Mouse (Mus musculus): Measurements from ENCODE around the gene Tmem126a. TPM values are rescaled to one million over a fixed set of nuclear protein-coding genes. Genes with fewer than 3 reads are reported as not detected.

Gene Tmem126a
- polyA plus RNA-seq, 1 experiment from 2014 or later: 87.6 TPM

- Histone ChIP-seq H3K4me3 (replicated peaks) (peak overlapping the region; percentile 91), H3K4me1 (no peaks in the 10 kb centered on the region), H3K27me3 (no peaks in the 10 kb centered on the region), H3K4me2 (replicated peaks) (peak overlapping the region; percentile 67), H3K9ac (peak overlapping the region; percentile 98), H3K9me3 (replicated peaks) (no peaks in the 10 kb centered on the region), H3K36me3 (peaks cover 6% of the 10 kb centered on the region), H3K27ac (replicated peaks) (peak overlapping the region; percentile 97; the same call in 1 of the 2 replicates)
- 1% methylated on average over 6 of the region's 6 CpGs for WGBS
- no peak for ATAC-seq (ENCODE audit: insufficient number of reproducible peaks, low FRiP score, low TSS enrichment, low read depth)
Observed at GRCm38 (mm10) chr7:90444206-90444605, 12.8 kb downstream of the Tmem126a start.

- H3K9ac ChIP-seq: peak overlapping the region; percentile 98
- H3K27ac ChIP-seq (replicated peaks): peak overlapping the region; percentile 97
- H3K36me3 ChIP-seq: peaks cover 3% of the 10 kb centered on the region; the same call in 1 of the 2 replicates
- H3K4me2 ChIP-seq (replicated peaks): peak overlapping the region; percentile 67
- peak; percentile 75; the same call in 1 of the 2 replicates for ATAC-seq (ENCODE audit: insufficient number of reproducible peaks, low FRiP score, low TSS enrichment, low read depth)
- no peaks in the 10 kb centered on the region for H3K27me3 ChIP-seq
- WGBS: under 1% methylated on average over 97 of the region's 123 CpGs
- H3K4me1 ChIP-seq: no peaks in the 10 kb centered on the region
- H3K4me3 ChIP-seq (replicated peaks): peak overlapping the region; percentile 91
- H3K9me3 ChIP-seq (replicated peaks): no peaks in the 10 kb centered on the region
Observed at GRCm38 (mm10) chr7:90443101-90444091, 13.6 kb downstream of the Tmem126a start.

GRCm38 (mm10) chr7:90442518-90443080 is 14.4 kb downstream of the Tmem126a start, which contains the start of gene Crebzf:
Crebzf (plus strand) TSS chr7:90442729.
- under 1% methylated on average over 54 of the region's 54 CpGs for WGBS
- Histone ChIP-seq H3K4me2 (replicated peaks) (peak within 1 kb of the TSS; percentile 67), H3K4me1 (no peaks in the 10 kb centered on the region), H3K9me3 (replicated peaks) (no peaks in the 10 kb centered on the region), H3K27me3 (no peaks in the 10 kb centered on the region), H3K9ac (peak within 1 kb of the TSS; percentile 98), H3K36me3 (peaks cover 2% of the 10 kb centered on the region; the same call in 1 of the 2 replicates), H3K27ac (replicated peaks) (peak within 1 kb of the TSS; percentile 97), H3K4me3 (replicated peaks) (peak within 1 kb of the TSS; percentile 91)
- peak; percentile 96 for ATAC-seq (ENCODE audit: insufficient number of reproducible peaks, low FRiP score, low TSS enrichment, low read depth)

- peak overlapping the region; percentile 91 for H3K4me3 ChIP-seq (replicated peaks)
- no peaks in the 10 kb centered on the region for H3K36me3 ChIP-seq
- peak overlapping the region; percentile 33; the same call in 1 of the 2 replicates for H3K9ac ChIP-seq
- WGBS: 7% methylated on average over 4 of the region's 4 CpGs
- no peak for ATAC-seq (ENCODE audit: insufficient number of reproducible peaks, low FRiP score, low TSS enrichment, low read depth)
- H3K9me3 ChIP-seq (replicated peaks): no peaks in the 10 kb centered on the region
- peak overlapping the region; percentile 97 for H3K27ac ChIP-seq (replicated peaks)
- H3K27me3 ChIP-seq: no peaks in the 10 kb centered on the region
- peak overlapping the region; percentile 56 for H3K4me2 ChIP-seq (replicated peaks)
- no peaks in the 10 kb centered on the region for H3K4me1 ChIP-seq
Observed at GRCm38 (mm10) chr7:90442070-90442469, 15.0 kb downstream of the Tmem126a start.

GRCm38 (mm10) chr7:90440044-90440443 is 17.0 kb downstream of the Tmem126a start:
- no peaks in the 10 kb centered on the region for H3K36me3 ChIP-seq
- no peak for ATAC-seq (ENCODE audit: insufficient number of reproducible peaks, low FRiP score, low TSS enrichment, low read depth)
- WGBS: 84% methylated on average over 4 of the region's 4 CpGs

GRCm38 (mm10) chr7:90432221-90432620 is 24.8 kb downstream of the Tmem126a start:
- no peaks in the 10 kb centered on the region for H3K9me3 ChIP-seq (replicated peaks)
- H3K4me3 ChIP-seq (replicated peaks): no peak overlapping the region
- no peak for ATAC-seq (ENCODE audit: insufficient number of reproducible peaks, low FRiP score, low TSS enrichment, low read depth)
- no peak overlapping the region for H3K4me2 ChIP-seq (replicated peaks)
- no peak overlapping the region for H3K9ac ChIP-seq
- no peaks in the 10 kb centered on the region for H3K36me3 ChIP-seq
- H3K27me3 ChIP-seq: no peaks in the 10 kb centered on the region
- 0 out of 2 replicates have a peak, but pooled peaks cover under 1% of the 10 kb centered on the region for H3K4me1 ChIP-seq
- no peak overlapping the region for H3K27ac ChIP-seq (replicated peaks)

More at GRCm38 (mm10) chr7:90440044-90440443, 17.0 kb downstream of the Tmem126a start:
- no peak overlapping the region for H3K9ac ChIP-seq
- no peaks in the 10 kb centered on the region for H3K9me3 ChIP-seq (replicated peaks)
- no peaks in the 10 kb centered on the region for H3K27me3 ChIP-seq
- no peak overlapping the region for H3K4me3 ChIP-seq (replicated peaks)
- H3K4me1 ChIP-seq: no peaks in the 10 kb centered on the region
- H3K27ac ChIP-seq (replicated peaks): no peak overlapping the region
- H3K4me2 ChIP-seq (replicated peaks): no peak overlapping the region

GRCm38 (mm10) chr7:90427006-90427405 is 30.0 kb downstream of the Tmem126a start:
- Histone ChIP-seq H3K9ac (0 out of 2 replicates have a peak overlapping the region, but pooled peaks have one; percentile 42), H3K27ac (replicated peaks) (no peak overlapping the region), H3K9me3 (replicated peaks) (no peaks in the 10 kb centered on the region), H3K36me3 (no peaks in the 10 kb centered on the region), H3K27me3 (no peaks in the 10 kb centered on the region), H3K4me3 (replicated peaks) (peak overlapping the region; percentile 41), H3K4me1 (peaks cover 8% of the 10 kb centered on the region; the same call in 1 of the 2 replicates), H3K4me2 (replicated peaks) (peak overlapping the region; percentile 69)
- no peak for ATAC-seq (ENCODE audit: insufficient number of reproducible peaks, low FRiP score, low TSS enrichment, low read depth)
- 74% methylated on average over 9 of the region's 9 CpGs for WGBS

- peak; percentile 100 for ATAC-seq (ENCODE audit: insufficient number of reproducible peaks, low FRiP score, low TSS enrichment, low read depth)
Observed at GRCm38 (mm10) chr7:90426020-90427001, 30.7 kb downstream of the Tmem126a start, which contains the start of gene Ccdc89. Ccdc89 (plus strand) TSS chr7:90426577.

GRCm38 (mm10) chr7:90409934-90410333 is 47.1 kb downstream of the Tmem126a start:
- H3K9me3 ChIP-seq (replicated peaks): no peaks in the 10 kb centered on the region
- no peak overlapping the region for H3K27ac ChIP-seq (replicated peaks)
- H3K9ac ChIP-seq: no peak overlapping the region
- no peaks in the 10 kb centered on the region for H3K4me1 ChIP-seq
- H3K4me3 ChIP-seq (replicated peaks): no peak overlapping the region
- no peak overlapping the region for H3K4me2 ChIP-seq (replicated peaks)
- no peak for ATAC-seq (ENCODE audit: insufficient number of reproducible peaks, low FRiP score, low TSS enrichment, low read depth)
- 54% methylated on average over 3 of the region's 3 CpGs for WGBS
- no peaks in the 10 kb centered on the region for H3K36me3 ChIP-seq
- no peaks in the 10 kb centered on the region for H3K27me3 ChIP-seq

More at GRCm38 (mm10) chr7:90426020-90427001, 30.7 kb downstream of the Tmem126a start, which contains the start of gene Ccdc89:
- peaks cover 8% of the 10 kb centered on the region; the same call in 1 of the 2 replicates for H3K4me1 ChIP-seq
- peak within 1 kb of the TSS; percentile 69 for H3K4me2 ChIP-seq (replicated peaks)
- WGBS: 21% methylated on average over 29 of the region's 29 CpGs
- no peak within 1 kb of the TSS for H3K27ac ChIP-seq (replicated peaks)
- peak within 1 kb of the TSS; percentile 41 for H3K4me3 ChIP-seq (replicated peaks)
- H3K9me3 ChIP-seq (replicated peaks): no peaks in the 10 kb centered on the region
- peak within 1 kb of the TSS; percentile 42 for H3K9ac ChIP-seq
- no peaks in the 10 kb centered on the region for H3K27me3 ChIP-seq
- no peaks in the 10 kb centered on the region for H3K36me3 ChIP-seq
